Mouse (Mus musculus) lung, postnatal 4 days (tissue): ENCODE data around the gene Gab3.

ENCODE experiments used
- DNase-seq, 2 experiments: peaks; one replicate each; pipeline ENCODE4 v3.0.0; 2021

Gab3 gene

GRCm38 (mm10) chrX:75084774-75085508 is at the start of gene Gab3:
Gab3 (minus strand) TSS chrX:75085458.
- DNase-seq, result peak; percentile 70 to 84

- peak; percentile 85 to 88 for DNase-seq
Measured at GRCm38 (mm10) chrX:75130467-75131160, 45.4 kb upstream of the Gab3 start, which contains the start of gene Mpp1. Mpp1 (minus strand) TSS chrX:75131016.

- DNase-seq, result no peak
Measured at GRCm38 (mm10) chrX:75129474-75129873, 44.2 kb upstream of the Gab3 start.

GRCm38 (mm10) chrX:75128333-75128980 is 43.2 kb upstream of the Gab3 start:
- no peak for DNase-seq

- no peak for DNase-seq
Measured at GRCm38 (mm10) chrX:75126893-75127292, 41.6 kb upstream of the Gab3 start.

- no peak for DNase-seq
Measured at GRCm38 (mm10) chrX:75125606-75126005, 40.3 kb upstream of the Gab3 start.

- no peak for DNase-seq
Measured at GRCm38 (mm10) chrX:75115550-75115949, 30.3 kb upstream of the Gab3 start.

- DNase-seq, result no peak
Measured at GRCm38 (mm10) chrX:75102293-75102692, 17.0 kb upstream of the Gab3 start.

GRCm38 (mm10) chrX:75098799-75099198 is 13.5 kb upstream of the Gab3 start:
- no peak for DNase-seq

- no peak for DNase-seq
Measured at GRCm38 (mm10) chrX:75096163-75096770, 11.0 kb upstream of the Gab3 start.

GRCm38 (mm10) chrX:75095369-75096162 is 10.3 kb upstream of the Gab3 start, which contains the start of gene Dkc1:
Dkc1 (plus strand) TSS chrX:75095854.
- peak; percentile 89 to 95 for DNase-seq

- no peak for DNase-seq
Measured at GRCm38 (mm10) chrX:75085654-75086053, 396 bp upstream of the Gab3 start.

- no peak for DNase-seq
Measured at GRCm38 (mm10) chrX:75083982-75084773, 1.1 kb downstream of the Gab3 start.

GRCm38 (mm10) chrX:75082351-75082750 is 2.9 kb downstream of the Gab3 start:
- DNase-seq, result no peak

GRCm38 (mm10) chrX:75056120-75056775 is 29.0 kb downstream of the Gab3 start:
- DNase-seq, result no peak

- DNase-seq, result peak; percentile 12 to 33
Measured at GRCm38 (mm10) chrX:75046921-75047635, 38.2 kb downstream of the Gab3 start.

- no peak for DNase-seq
Measured at GRCm38 (mm10) chrX:75045931-75046330, 39.3 kb downstream of the Gab3 start.

- DNase-seq, result peak; percentile 12 to 51
Measured at GRCm38 (mm10) chrX:75044595-75044994, 40.7 kb downstream of the Gab3 start.

GRCm38 (mm10) chrX:75036626-75037025 is 48.6 kb downstream of the Gab3 start:
- no peak for DNase-seq

- DNase-seq, result no peak
Measured at GRCm38 (mm10) chrX:75035162-75035561, 50.1 kb downstream of the Gab3 start.
